Mouse (Mus musculus) MEL (cell line): ENCODE measurements around the gene St7l. TPM values are rescaled to one million over a fixed set of nuclear protein-coding genes. Genes with fewer than 3 reads are reported as not detected.

ENCODE experiments used
- DNase-seq: peaks from one replicate; pipeline ENCODE4 v3.0.0; 2011; ENCODE audit warnings: low read depth, low spot score
- H3K27ac ChIP-seq: 2 replicates; pipeline ENCODE4 v1.5.1; 2012; ENCODE audit warnings: low read depth, mild to moderate bottlenecking, control low read depth, low read length, moderate library complexity; ENCODE audit not compliant: control insufficient read depth
- H3K27me3 ChIP-seq, 2 experiments: fragments of 150-350 bp in 1 of 2; sonication (generic) in 1 of 2; 2 replicates each; pipeline ENCODE4 v1.6.1; 2012; ENCODE audit warnings: low read length in 2 of 2, mild to moderate bottlenecking in 2 of 2, improper control_type of control experiment in 1 of 2, moderate library complexity in 1 of 2; ENCODE audit not compliant: insufficient read depth in 2 of 2, control insufficient read depth in 1 of 2
- H3K36me3 ChIP-seq, 2 experiments: 2 replicates each; pipeline ENCODE4 v1.6.1; 2012 to 2014; ENCODE audit warnings: low read length in 2 of 2, improper control_type of control experiment in 1 of 2, inconsistent platforms in 1 of 2, mild to moderate bottlenecking in 1 of 2; ENCODE audit not compliant: insufficient read depth in 2 of 2, control insufficient read depth in 1 of 2
- H3K4me1 ChIP-seq, 2 experiments: fragments of 150-350 bp in 1 of 2; sonication (generic) in 1 of 2; 2 replicates each; pipeline ENCODE4 v1.6.1; 2012; ENCODE audit warnings: low read length in 2 of 2, improper control_type of control experiment in 1 of 2, mild to moderate bottlenecking in 1 of 2; ENCODE audit not compliant: insufficient read depth in 2 of 2, control insufficient read depth in 1 of 2
- H3K4me3 ChIP-seq, 2 experiments: fragments of 150-350 bp in 1 of 2; sonication (generic) in 1 of 2; 2 replicates each; pipeline ENCODE4 v1.5.1; 2012; ENCODE audit warnings: low read depth in 2 of 2, low read length in 2 of 2, mild to moderate bottlenecking in 2 of 2, moderate library complexity in 2 of 2, control low read depth in 1 of 2, improper control_type of control experiment in 1 of 2; ENCODE audit not compliant: control insufficient read depth in 1 of 2, insufficient read depth in 1 of 2
- H3K79me2 ChIP-seq: 2 replicates; pipeline ENCODE4 v1.6.1; 2012; ENCODE audit warnings: mild to moderate bottlenecking, low read length, moderate library complexity; ENCODE audit not compliant: control insufficient read depth, poor library complexity, insufficient read depth
- H3K9ac ChIP-seq: 2 replicates; pipeline ENCODE4 v1.6.1; 2012; ENCODE audit warnings: low read depth, mild to moderate bottlenecking, control low read depth, low read length, moderate library complexity; ENCODE audit not compliant: control insufficient read depth, poor library complexity, severe bottlenecking
- H3K9me3 ChIP-seq: fragments of 150-350 bp; sonication (generic); replicated peaks from 2 replicates; pipeline ENCODE4 v1.6.1; 2012; ENCODE audit warnings: mild to moderate bottlenecking, low read length, improper control_type of control experiment, moderate library complexity; ENCODE audit not compliant: insufficient read depth
- BHLHE40 ChIP-seq: IDR thresholded peaks from 2 replicates; pipeline ENCODE4 v1.6.1; 2012; ENCODE audit warnings: low read depth, mild to moderate bottlenecking, inconsistent platforms, low read length, improper control_type of control experiment, borderline replicate concordance
- CTCF ChIP-seq, 3 experiments: IDR thresholded peaks in 2 of 3; conservative IDR thresholded peaks in 1 of 3; 2 replicates each; pipeline ENCODE4 v1.5.1; 2011 to 2012; ENCODE audit warnings: low read length in 3 of 3, low read depth in 2 of 3, mild to moderate bottlenecking in 2 of 3, improper control_type of control experiment in 1 of 3, inconsistent platforms in 1 of 3, mixed read lengths in 1 of 3, moderate library complexity in 1 of 3; ENCODE audit not compliant: control insufficient read depth in 1 of 3, insufficient read depth in 1 of 3, poor library complexity in 1 of 3, severe bottlenecking in 1 of 3
- GABPA ChIP-seq: IDR thresholded peaks from 2 replicates; pipeline ENCODE4 v1.6.1; 2012; ENCODE audit warnings: low read depth, mild to moderate bottlenecking, inconsistent platforms, low read length, improper control_type of control experiment, moderate library complexity
- KAT2A ChIP-seq: conservative IDR thresholded peaks from 2 replicates; pipeline ENCODE4 v1.6.1; 2012; ENCODE audit warnings: low read depth, low read length, improper control_type of control experiment, inconsistent platforms
- MXI1 ChIP-seq: IDR thresholded peaks from 2 replicates; pipeline ENCODE4 v1.6.1; 2011; ENCODE audit warnings: mild to moderate bottlenecking, low read depth, low read length, improper control_type of control experiment
- MYC ChIP-seq: IDR thresholded peaks from 2 replicates; pipeline ENCODE4 v1.6.1; 2011; ENCODE audit warnings: low read depth, mild to moderate bottlenecking, low read length, improper control_type of control experiment, moderate library complexity
- NRF1 ChIP-seq: IDR thresholded peaks from 2 replicates; pipeline ENCODE4 v1.6.1; 2014; ENCODE audit warnings: low read depth, mild to moderate bottlenecking, inconsistent platforms, low read length, improper control_type of control experiment, moderate library complexity; ENCODE audit not compliant: poor library complexity, insufficient read depth, severe bottlenecking
- TCF12 ChIP-seq: IDR thresholded peaks from 2 replicates; pipeline ENCODE4 v1.6.1; 2014; ENCODE audit warnings: low read depth, mild to moderate bottlenecking, inconsistent platforms, low read length, improper control_type of control experiment, moderate library complexity
- USF1 ChIP-seq: IDR thresholded peaks from 2 replicates; pipeline ENCODE4 v1.6.1; 2014; ENCODE audit warnings: low read depth, mild to moderate bottlenecking, inconsistent platforms, low read length, improper control_type of control experiment, moderate library complexity
- polyA plus RNA-seq, 2 experiments: library from polyadenylated mRNA; stranded (reverse) in 1 of 2; unstranded in 1 of 2; fragments of >175 nt in 1 of 2; fragments of >200 nt in 1 of 2; gene quantifications; 2 replicates each; pipeline versions ENCODE4 v1.2.1 to v1.2.4; 2012; ENCODE audit warnings: low replicate concordance in 2 of 2, low read depth in 1 of 2; ENCODE audit not compliant: insufficient read length in 2 of 2, insufficient read depth in 1 of 2, missing spikeins in 1 of 2
- total RNA-seq: library from RNA; depleted of rRNA; stranded (reverse); fragments of 300-350 nt; gene quantifications from 2 replicates; pipeline ENCODE4 v1.2.3, GENCODE M21; 2012

St7l gene
- total and polyA plus RNA-seq, 3 experiments, result 8.0 to 8.6 TPM; not detected in 1

- TF ChIP-seq BHLHE40 (no peak), MYC (no peak), GABPA (no peak), KAT2A (no peak)
- Histone ChIP-seq H3K27ac (no peak overlapping the region), H3K4me1 (peaks cover 0 to 8% of the 10 kb centered on the region in 2 experiments; a peak in 3 of 4 replicates), H3K9ac (no peak overlapping the region), H3K27me3 (no peaks in the 10 kb centered on the region), H3K36me3 (peaks cover 0 to 12% of the 10 kb centered on the region in 2 experiments; a peak in 2 of 4 replicates), H3K9me3 (no peaks in the 10 kb centered on the region), H3K4me3 (no peak overlapping the region), H3K79me2 (peaks cover 4% of the 10 kb centered on the region; the same call in 1 of the 2 replicates)
- peak; percentile 35 for DNase-seq
Measured at GRCm38 (mm10) chr3:104815346-104815745, 48.5 kb upstream of the St7l start.

- TF ChIP-seq NRF1 (no peak), MXI1 (no peak), CTCF (IDR thresholded peaks at IDR 0.05 in 2 of 3, conservative IDR thresholded peaks at IDR 0.05 in 1 of 3; ENCODE audit: control insufficient read depth in 1 of 3, insufficient read depth in 1 of 3, low read depth in 2 of 3, low read length in 3 of 3, poor library complexity in 1 of 3, severe bottlenecking in 1 of 3) (peak in 2 of 3 experiments; percentile 6 to 26; a peak in 2 of 6 replicates)
- Histone ChIP-seq H3K4me1 (peaks cover 0 to 8% of the 10 kb centered on the region in 2 experiments; a peak in 3 of 4 replicates), H3K27ac (no peak overlapping the region), H3K27me3 (no peaks in the 10 kb centered on the region), H3K36me3 (peaks cover 0 to 12% of the 10 kb centered on the region in 2 experiments; a peak in 2 of 4 replicates), H3K4me3 (no peak overlapping the region), H3K9ac (no peak overlapping the region), H3K79me2 (peaks cover 4% of the 10 kb centered on the region; the same call in 1 of the 2 replicates), H3K9me3 (no peaks in the 10 kb centered on the region)
- DNase-seq, result no peak
Measured at GRCm38 (mm10) chr3:104816130-104816529, 47.7 kb upstream of the St7l start.

- Histone ChIP-seq H3K9ac (peak overlapping the region; percentile 79), H3K27ac (peak overlapping the region; percentile 80), H3K4me3 (peak overlapping the region; percentile 82 to 95), H3K9me3 (no peaks in the 10 kb centered on the region), H3K27me3 (no peaks in the 10 kb centered on the region), H3K79me2 (peaks cover 4% of the 10 kb centered on the region; the same call in 1 of the 2 replicates), H3K4me1 (peaks cover 0 to 8% of the 10 kb centered on the region in 2 experiments; a peak in 3 of 4 replicates), H3K36me3 (peaks cover 0 to 12% of the 10 kb centered on the region in 2 experiments; a peak in 2 of 4 replicates)
- TF ChIP-seq TCF12, result no peak
- no peak for TF ChIP-seq USF1
- DNase-seq, result peak; percentile 46
Measured at GRCm38 (mm10) chr3:104817481-104817990, 46.3 kb upstream of the St7l start.
